Mouse (Mus musculus) limb, embryonic 11.5 days (tissue): ENCODE measurements around the gene Nol4l. TPM values are rescaled to one million over a fixed set of nuclear protein-coding genes. Genes with fewer than 3 reads are reported as not detected.

Experiments used
- ATAC-seq: fragments of 200-750 bp; cut with Nextera tagmentation; 2 replicates; pipeline ENCODE4 v1.8.0; 2017; ENCODE audit warnings: low read depth; ENCODE audit not compliant: insufficient number of reproducible peaks, low FRiP score, low TSS enrichment
- DNase-seq: peaks from one replicate; pipeline ENCODE4 v3.0.0-alpha.2; 2015; ENCODE audit warnings: low spot score
- H3K27ac ChIP-seq: fragments of 300-500 bp; sonication (generic); replicated peaks from 2 replicates; pipeline ENCODE4 v1.5.1; 2014; ENCODE audit warnings: low read depth, mild to moderate bottlenecking, low read length
- H3K27me3 ChIP-seq: fragments of 300-500 bp; sonication (generic); 2 replicates; pipeline ENCODE4 v1.6.1; 2014; ENCODE audit warnings: mild to moderate bottlenecking, low read length, mixed read lengths; ENCODE audit not compliant: control insufficient read depth, insufficient read depth
- H3K36me3 ChIP-seq: fragments of 300-500 bp; sonication (generic); 2 replicates; pipeline ENCODE4 v1.6.1; 2014; ENCODE audit warnings: mild to moderate bottlenecking, low read length, moderate library complexity, mixed read lengths; ENCODE audit not compliant: control insufficient read depth, insufficient read depth
- H3K4me1 ChIP-seq: fragments of 300-500 bp; sonication (generic); 2 replicates; pipeline ENCODE4 v1.6.1; 2014; ENCODE audit warnings: low read length, mixed read lengths; ENCODE audit not compliant: control insufficient read depth, insufficient read depth
- H3K4me2 ChIP-seq: fragments of 300-500 bp; sonication (generic); 2 replicates; pipeline ENCODE4 v1.6.1; 2014; ENCODE audit warnings: low read depth, mild to moderate bottlenecking, moderate library complexity; ENCODE audit not compliant: severe bottlenecking
- H3K4me3 ChIP-seq: fragments of 300-500 bp; sonication (generic); 2 replicates; pipeline ENCODE4 v1.5.1; 2014; ENCODE audit warnings: low read depth, low read length
- H3K9ac ChIP-seq: fragments of 300-500 bp; sonication (generic); 2 replicates; pipeline ENCODE4 v1.6.1; 2014; ENCODE audit warnings: mild to moderate bottlenecking, low read length
- H3K9me3 ChIP-seq: fragments of 300-500 bp; sonication (generic); 2 replicates; pipeline ENCODE4 v1.6.1; 2016; ENCODE audit warnings: low read length; ENCODE audit not compliant: control insufficient read depth
- WGBS: fragments of 180-500 bp; shearing (Covaris S2); extraction: QIAGEN DNeasy Blood & Tissue Kit; methylation state at CpG from one replicate; pipeline ENCODE4 v1.1.7; 2014; 5-methylcytosine and 5-hydroxymethylcytosine counted together
- polyA plus RNA-seq: library from polyadenylated mRNA; unstranded; fragments of >200 nt; fragmentation: Nextera tagmentation; extraction: Ambion mirVana; gene quantifications from 2 replicates; pipeline ENCODE4 v1.2.1, GENCODE M21; 2014

Gene Nol4l
- polyA plus RNA-seq, 1 experiment from 2014 or later = 14.0 TPM

DNA sequence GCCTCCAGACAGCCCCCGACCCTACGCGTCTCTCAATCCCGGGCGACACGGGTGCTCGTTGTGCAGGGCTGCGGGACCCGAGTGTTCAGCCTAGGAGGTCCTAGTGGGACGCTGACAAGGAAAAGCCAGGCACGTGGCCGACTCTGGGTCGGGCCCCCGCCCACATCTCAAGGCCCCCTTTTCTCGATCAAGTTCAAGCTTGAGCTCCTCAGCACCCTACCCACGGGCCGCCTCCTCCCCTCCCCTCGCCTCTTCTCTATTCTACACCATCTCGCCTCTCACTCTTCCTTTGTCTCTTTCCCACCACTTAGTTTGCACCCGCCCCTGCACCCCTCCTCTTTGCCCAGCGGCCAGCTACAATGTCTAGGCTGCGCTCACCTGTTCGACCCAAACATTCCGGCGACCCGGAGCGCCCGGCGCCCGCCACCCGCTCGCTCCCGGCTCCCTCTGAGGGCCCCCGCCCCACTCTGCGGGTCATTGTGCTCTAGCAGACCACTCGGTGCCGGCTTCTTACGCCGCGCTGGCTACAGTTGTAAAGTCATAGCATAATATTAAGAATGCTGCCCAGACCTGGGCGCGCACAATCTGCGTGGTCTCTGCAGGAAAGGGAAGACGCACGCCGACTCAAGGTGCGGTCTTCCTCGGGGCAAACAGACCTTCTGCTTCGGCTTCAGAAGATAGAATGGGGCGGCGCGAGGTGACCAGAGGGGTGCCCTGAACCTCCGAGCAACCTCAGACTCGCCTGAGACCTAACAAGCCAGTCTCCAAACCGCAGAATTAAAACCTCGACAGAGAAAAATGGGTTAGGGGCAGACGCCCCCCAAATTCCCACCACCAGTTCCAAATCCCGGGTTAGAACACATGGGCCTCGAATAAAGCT lies 84.4 kb downstream of the Nol4l start:
- H3K27me3 ChIP-seq = no peaks in the 10 kb centered on the region
- H3K4me1 ChIP-seq = peaks cover 32% of the 10 kb centered on the region
- H3K9me3 ChIP-seq = no peaks in the 10 kb centered on the region
- under 1% methylated on average over 59 of the region's 59 CpGs for WGBS
- H3K4me3 ChIP-seq = peak overlapping the region; percentile 96
- H3K4me2 ChIP-seq = peak overlapping the region; percentile 99
- ATAC-seq (peak; percentile 61), DNase-seq (peak; percentile 76)
- H3K36me3 ChIP-seq = no peaks in the 10 kb centered on the region
- H3K27ac ChIP-seq = peak overlapping the region; percentile 92
- peak overlapping the region; percentile 79 for H3K9ac ChIP-seq

DNA sequence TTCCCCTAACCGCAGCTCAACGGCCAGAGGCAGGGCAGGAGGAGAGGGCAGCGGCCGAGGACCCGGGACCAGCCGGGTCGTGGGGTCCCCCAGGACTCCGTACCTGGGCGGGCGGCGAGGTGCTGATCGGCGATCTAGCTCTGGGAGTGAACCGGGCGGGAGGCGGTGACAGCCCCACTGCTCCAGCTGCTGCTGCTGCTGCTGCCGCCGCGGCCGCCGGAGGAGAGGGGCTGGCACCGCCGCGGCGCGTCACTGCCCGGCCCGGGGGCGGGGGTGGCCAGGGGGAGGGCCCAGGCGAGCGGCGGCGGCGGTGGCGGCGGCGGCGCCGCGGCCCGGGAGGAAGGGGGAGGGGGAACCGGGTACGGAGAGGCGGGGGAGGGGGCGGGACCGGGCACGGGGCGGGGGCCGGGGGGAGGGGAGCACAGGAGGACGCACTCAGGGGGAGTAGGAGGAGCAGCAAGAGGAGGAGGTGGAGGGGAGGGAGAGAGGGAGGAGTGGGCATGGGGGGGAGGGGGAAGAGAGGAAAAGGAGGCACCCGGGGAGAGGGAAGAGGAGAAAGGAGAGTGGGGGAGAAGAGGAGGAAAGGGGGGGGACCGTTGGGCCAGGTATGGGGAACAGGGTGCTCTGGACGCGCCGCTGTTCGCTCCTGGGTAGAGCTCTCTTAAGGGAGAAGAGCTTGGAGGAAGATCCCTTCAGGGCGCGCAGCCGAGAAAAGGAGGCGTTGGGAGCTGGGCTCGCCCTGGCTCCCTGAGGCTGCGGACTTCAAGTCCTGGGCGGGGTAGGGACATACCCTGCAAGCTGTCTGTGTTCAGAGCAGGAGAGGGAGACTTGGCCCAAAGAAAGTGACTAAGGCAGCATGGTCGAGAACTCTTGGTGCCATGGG lies 85.3 kb downstream of the Nol4l start:
- H3K4me3 ChIP-seq = peak overlapping the region; percentile 96
- peak overlapping the region; percentile 92 for H3K27ac ChIP-seq
- peak overlapping the region; percentile 99 for H3K4me2 ChIP-seq
- DNase-seq (peak; percentile 83), ATAC-seq (peak; percentile 44)
- H3K4me1 ChIP-seq = peaks cover 36% of the 10 kb centered on the region
- no peaks in the 10 kb centered on the region for H3K36me3 ChIP-seq
- peak overlapping the region; percentile 84 for H3K9ac ChIP-seq
- WGBS = under 1% methylated on average over 29 of the region's 64 CpGs
- H3K27me3 ChIP-seq = no peaks in the 10 kb centered on the region
- no peaks in the 10 kb centered on the region for H3K9me3 ChIP-seq

DNA sequence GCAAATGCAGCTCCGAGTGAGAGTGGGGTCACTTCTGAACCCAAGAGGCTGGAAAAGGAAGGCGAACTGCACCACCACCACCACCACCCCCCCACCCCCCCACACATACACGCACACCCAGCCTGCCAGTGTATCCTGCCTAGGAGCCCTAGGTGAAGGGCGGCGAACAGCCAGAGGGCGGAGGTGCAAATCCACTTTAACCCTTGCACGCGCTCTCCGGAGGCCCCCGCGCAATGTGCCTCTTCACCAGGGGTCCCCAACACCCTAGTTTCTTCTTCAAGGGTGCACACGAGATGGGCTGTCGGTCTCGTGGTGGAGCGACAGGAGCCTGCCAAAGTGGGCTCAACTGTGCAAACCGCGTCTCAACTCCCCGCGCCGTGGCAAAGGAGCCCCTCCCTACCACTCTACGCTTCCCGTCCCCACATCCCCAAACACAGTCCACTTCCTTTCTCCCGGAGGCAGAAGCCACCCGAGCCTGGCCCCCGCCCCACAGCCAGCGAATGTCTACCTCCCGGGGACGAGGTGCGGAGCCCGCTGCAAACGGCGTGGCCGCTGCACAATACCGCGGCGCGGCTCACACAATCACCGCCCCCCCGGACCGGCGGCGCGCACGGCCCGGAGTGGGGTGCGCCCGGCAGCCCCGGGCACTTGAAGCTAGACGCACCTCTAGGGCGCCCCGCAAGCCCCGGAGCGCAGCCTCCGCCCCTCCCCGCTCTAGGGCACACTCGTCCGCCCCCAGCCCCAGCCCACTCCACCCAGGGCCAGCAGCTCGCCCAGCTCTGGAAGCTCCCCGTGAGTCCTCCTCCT lies 86.1 kb downstream of the Nol4l start:
- peak overlapping the region; percentile 92 for H3K27ac ChIP-seq
- peaks cover 36% of the 10 kb centered on the region for H3K4me1 ChIP-seq

DNA sequence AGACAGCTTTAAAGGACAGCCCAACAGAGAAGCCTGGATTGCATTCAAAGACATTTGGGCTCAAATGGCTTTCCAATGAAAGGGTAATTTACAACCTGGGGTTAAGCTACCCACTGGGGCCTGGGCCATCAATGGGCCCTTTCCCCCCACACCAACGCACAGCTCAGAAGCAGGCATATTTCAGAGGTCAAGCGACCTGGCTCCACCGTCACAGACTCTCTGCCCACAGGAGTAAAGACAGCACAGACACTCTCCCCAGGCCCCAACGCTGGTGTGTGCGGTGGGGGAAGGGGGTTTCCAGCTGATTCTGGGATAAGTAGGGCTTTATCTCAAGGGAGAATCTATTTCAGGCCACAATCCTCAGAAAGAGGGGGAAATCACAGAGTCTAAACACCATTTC lies 87.1 kb downstream of the Nol4l start:
- Histone ChIP-seq H3K27ac (no peak overlapping the region), H3K9ac (peak overlapping the region; percentile 84), H3K4me2 (peak overlapping the region; percentile 99), H3K4me3 (peak overlapping the region; percentile 96), H3K27me3 (no peaks in the 10 kb centered on the region), H3K36me3 (no peaks in the 10 kb centered on the region), H3K4me1 (peaks cover 37% of the 10 kb centered on the region), H3K9me3 (no peaks in the 10 kb centered on the region)
- DNase-seq (peak; percentile 44), ATAC-seq (no peak)
- WGBS = 2% methylated on average over 5 of the region's 5 CpGs

More for the DNA sequence above, 86.1 kb downstream of the Nol4l start:
- H3K9me3 ChIP-seq = no peaks in the 10 kb centered on the region
- ATAC-seq = peak; percentile 56
- peak; percentile 64 for DNase-seq
- WGBS = under 1% methylated on average over 57 of the region's 59 CpGs
- H3K9ac ChIP-seq = peak overlapping the region; percentile 84
- peak overlapping the region; percentile 99 for H3K4me2 ChIP-seq
- no peaks in the 10 kb centered on the region for H3K27me3 ChIP-seq
- no peaks in the 10 kb centered on the region for H3K36me3 ChIP-seq
- peak overlapping the region; percentile 96 for H3K4me3 ChIP-seq

DNA sequence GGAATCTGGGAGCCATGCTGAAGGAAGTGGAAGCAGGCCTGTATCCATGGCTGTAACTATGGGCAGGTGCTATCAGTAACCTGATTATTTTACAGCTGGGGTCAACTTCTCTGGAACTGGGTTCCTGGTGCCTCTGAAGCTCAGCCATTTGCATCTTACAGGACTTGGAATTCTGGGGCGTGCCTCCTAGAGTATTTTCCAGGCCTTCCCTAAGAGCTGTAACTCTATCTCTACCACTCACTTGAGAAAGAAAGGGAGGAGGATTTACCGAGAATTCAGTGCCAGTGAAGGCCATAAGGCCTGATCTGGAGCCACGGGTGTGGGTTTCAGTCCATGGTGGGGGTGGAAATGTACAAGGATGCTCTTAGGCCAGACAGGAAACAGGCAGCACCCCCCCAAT lies 88.5 kb downstream of the Nol4l start:
- Histone ChIP-seq H3K4me2 (peak overlapping the region; percentile 99; the same call in 1 of the 2 replicates), H3K4me3 (no peak overlapping the region), H3K27me3 (no peaks in the 10 kb centered on the region), H3K9me3 (no peaks in the 10 kb centered on the region), H3K4me1 (peaks cover 49% of the 10 kb centered on the region), H3K9ac (no peak overlapping the region), H3K27ac (peak overlapping the region; percentile 48), H3K36me3 (no peaks in the 10 kb centered on the region)
- WGBS = 23% methylated on average over 3 of the region's 3 CpGs
- ATAC-seq (no peak), DNase-seq (no peak)

DNA sequence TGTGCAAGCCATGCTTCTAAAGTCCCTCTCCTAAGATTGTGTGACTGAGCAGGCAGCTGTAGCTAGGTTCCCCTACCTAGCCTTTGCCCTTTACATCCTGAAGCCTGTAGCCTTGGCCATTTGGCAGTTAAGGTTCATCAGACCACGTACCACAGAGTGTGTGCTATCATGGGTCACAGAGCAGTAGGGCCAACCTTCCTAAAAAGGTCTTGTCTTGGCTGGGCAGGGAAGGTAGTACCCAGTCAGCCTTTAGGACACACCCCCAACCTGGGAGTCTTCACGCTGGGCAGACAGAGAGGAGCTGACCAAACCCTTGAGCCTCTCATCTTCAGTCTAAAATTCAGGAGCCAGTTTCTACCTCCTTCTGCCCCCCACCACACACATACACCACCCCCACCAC lies 89.0 kb downstream of the Nol4l start:
- ATAC-seq (no peak), DNase-seq (no peak)
- Histone ChIP-seq H3K27me3 (no peaks in the 10 kb centered on the region), H3K4me3 (no peak overlapping the region), H3K27ac (peak overlapping the region; percentile 25), H3K4me1 (peaks cover 54% of the 10 kb centered on the region), H3K9ac (no peak overlapping the region), H3K4me2 (no peak overlapping the region), H3K9me3 (no peaks in the 10 kb centered on the region), H3K36me3 (no peaks in the 10 kb centered on the region)
- WGBS = 41% methylated on average over 2 of the region's 2 CpGs

DNA sequence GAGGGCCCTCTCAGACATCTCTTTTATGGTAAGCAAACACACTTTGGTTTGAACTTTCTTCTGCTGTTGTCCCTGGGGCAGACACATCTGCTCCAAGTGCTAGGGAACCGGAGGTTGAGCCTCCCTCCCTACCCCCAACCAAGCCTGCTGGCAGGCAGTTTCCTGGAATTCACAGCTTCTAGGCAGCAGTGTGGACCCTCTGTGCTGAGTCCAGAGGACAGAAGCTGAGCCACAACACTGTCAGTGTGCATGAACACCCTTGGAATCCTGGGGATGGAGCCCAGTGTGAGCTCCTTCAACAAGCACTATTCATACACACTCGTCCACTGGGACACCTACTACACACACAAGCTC lies 92.5 kb downstream of the Nol4l start:
- Histone ChIP-seq H3K36me3 (peaks cover 7% of the 10 kb centered on the region; the same call in 1 of the 2 replicates), H3K27ac (peak overlapping the region; percentile 66), H3K4me1 (peaks cover 77% of the 10 kb centered on the region), H3K4me2 (peak overlapping the region; percentile 10; the same call in 1 of the 2 replicates), H3K9ac (no peak overlapping the region), H3K9me3 (no peaks in the 10 kb centered on the region), H3K4me3 (no peak overlapping the region), H3K27me3 (no peaks in the 10 kb centered on the region)
- DNase-seq (peak; percentile 44), ATAC-seq (no peak)
- WGBS = 22% methylated on average over 2 of the region's 2 CpGs
